Mouse (Mus musculus) C2C12 (cell line): ENCODE measurements around the gene Vpreb3.

Source experiments
- CTCF ChIP-seq: IDR thresholded peaks from one replicate; pipeline ENCODE4 v1.5.1; 2011; ENCODE audit not compliant: control insufficient read depth, insufficient read depth, insufficient read length
- MAX ChIP-seq: IDR thresholded peaks from one replicate; pipeline ENCODE4 v1.6.1; 2011; ENCODE audit warnings: mild to moderate bottlenecking, control low read depth
- MYOG ChIP-seq: IDR thresholded peaks from one replicate; pipeline ENCODE4 v1.6.1; 2011; ENCODE audit not compliant: control insufficient read depth, insufficient read length; ENCODE audit errors: extremely low read depth
- USF1 ChIP-seq: IDR thresholded peaks from one replicate; pipeline ENCODE4 v1.6.1; 2011; ENCODE audit warnings: low read depth, mild to moderate bottlenecking, control low read depth, moderate library complexity

- no peak for TF ChIP-seq CTCF
- no peak for TF ChIP-seq USF1
- no peak for TF ChIP-seq MAX
- no peak for TF ChIP-seq MYOG
These were observed 32.2 kb upstream of the Vpreb3 start for GRCm38 (mm10) chr10:75910698-75911097.
